Mouse (Mus musculus) midbrain, embryonic 11.5 days (tissue): ENCODE measurements around the gene Cblb. TPM values are rescaled to one million over a fixed set of nuclear protein-coding genes. Genes with fewer than 3 reads are reported as not detected.

Experiments used
- ATAC-seq: fragments of 200-750 bp; cut with Nextera tagmentation; 2 replicates; pipeline ENCODE4 v1.8.0; 2017; ENCODE audit warnings: moderate TSS enrichment, moderate library complexity; ENCODE audit not compliant: low FRiP score
- DNase-seq: peaks from one replicate; pipeline ENCODE4 v3.0.0; 2015; ENCODE audit warnings: low spot score; ENCODE audit errors: missing footprints
- H3K27ac ChIP-seq: fragments of 300-500 bp; sonication (generic); 2 replicates; pipeline ENCODE4 v1.5.1; 2014; ENCODE audit warnings: low read depth, low read length
- H3K27me3 ChIP-seq: fragments of 300-500 bp; sonication (generic); 2 replicates; pipeline ENCODE4 v1.6.1; 2014; ENCODE audit warnings: mild to moderate bottlenecking, low read length, moderate library complexity, mixed read lengths; ENCODE audit not compliant: control insufficient read depth, insufficient read depth
- H3K36me3 ChIP-seq: fragments of 300-500 bp; sonication (generic); 2 replicates; pipeline ENCODE4 v1.6.1; 2014; ENCODE audit warnings: mild to moderate bottlenecking, low read length, moderate library complexity, mixed read lengths; ENCODE audit not compliant: control insufficient read depth, insufficient read depth
- H3K4me1 ChIP-seq: fragments of 300-500 bp; sonication (generic); 2 replicates; pipeline ENCODE4 v1.6.1; 2014; ENCODE audit warnings: low read length; ENCODE audit not compliant: control insufficient read depth, insufficient read depth
- H3K4me2 ChIP-seq: fragments of 300-500 bp; sonication (generic); 2 replicates; pipeline ENCODE4 v1.6.1; 2014; ENCODE audit warnings: mild to moderate bottlenecking, moderate library complexity
- H3K4me3 ChIP-seq: fragments of 300-500 bp; sonication (generic); 2 replicates; pipeline ENCODE4 v1.5.1; 2014; ENCODE audit warnings: low read depth, low read length
- H3K9ac ChIP-seq: fragments of 300-500 bp; sonication (generic); 2 replicates; pipeline ENCODE4 v1.6.1; 2014; ENCODE audit warnings: low read length
- H3K9me3 ChIP-seq: fragments of 300-500 bp; sonication (generic); 2 replicates; pipeline ENCODE4 v1.6.1; 2016; ENCODE audit warnings: low read length; ENCODE audit not compliant: control insufficient read depth
- WGBS: fragments of 180-500 bp; shearing (Covaris S2); extraction: QIAGEN DNeasy Blood & Tissue Kit; methylation state at CpG from one replicate; pipeline ENCODE4 v1.1.7; 2014; 5-methylcytosine and 5-hydroxymethylcytosine counted together
- polyA plus RNA-seq: library from polyadenylated mRNA; unstranded; fragments of >200 nt; fragmentation: Nextera tagmentation; extraction: Ambion mirVana; gene quantifications from 2 replicates; pipeline ENCODE4 v1.2.1, GENCODE M21; 2014

Gene Cblb
- polyA plus RNA-seq, 1 experiment from 2014 or later: 38.6 TPM

- ATAC-seq: no peak
- Histone ChIP-seq H3K4me3 (no peak overlapping the region), H3K36me3 (no peaks in the 10 kb centered on the region), H3K9me3 (no peaks in the 10 kb centered on the region), H3K27me3 (no peaks in the 10 kb centered on the region), H3K9ac (no peak overlapping the region), H3K4me2 (no peak overlapping the region), H3K4me1 (no peaks in the 10 kb centered on the region), H3K27ac (no peak overlapping the region)
- WGBS: 93% methylated on average over 4 of the region's 4 CpGs
- no peak for DNase-seq
Measured at GRCm38 (mm10) chr16:52145552-52145951, 114.5 kb downstream of the Cblb start.

DNA sequence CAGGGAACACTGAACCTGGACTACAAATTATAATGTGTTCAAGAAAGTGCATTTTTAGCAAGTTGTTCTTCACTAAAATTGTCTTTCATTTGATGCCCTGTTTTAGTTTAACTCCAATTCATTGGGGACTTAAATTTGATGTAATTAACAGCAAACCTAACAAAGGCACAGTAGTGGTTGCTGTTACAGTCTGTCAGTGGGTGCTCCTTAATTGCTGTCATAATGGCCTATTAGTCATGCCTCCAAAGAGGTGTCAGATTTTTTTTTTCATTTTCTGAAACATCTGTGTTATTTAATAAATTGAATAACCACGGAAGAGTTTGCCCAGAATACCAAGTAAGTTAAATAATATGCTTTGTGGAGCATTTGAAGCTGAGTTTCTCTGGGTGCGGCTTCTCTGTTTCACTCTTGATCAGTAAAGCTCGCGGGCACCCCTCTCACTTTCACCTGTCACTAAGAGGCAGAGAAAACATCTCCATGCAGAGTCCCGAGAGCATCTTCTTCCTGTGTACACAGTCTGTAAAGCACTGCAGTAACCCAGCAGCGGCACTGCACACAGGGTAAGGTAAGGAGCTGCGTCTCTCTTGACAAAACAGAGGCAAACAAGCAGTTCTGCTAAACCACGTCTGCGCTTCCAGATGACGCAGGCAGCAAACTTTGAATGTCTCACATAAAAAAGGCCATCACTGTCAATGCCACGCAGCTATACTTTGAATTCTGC is 116.1 kb downstream of the Cblb start:
- ATAC-seq: no peak
- H3K27ac ChIP-seq: no peak overlapping the region
- WGBS: 93% methylated on average over 11 of the region's 11 CpGs

DNA sequence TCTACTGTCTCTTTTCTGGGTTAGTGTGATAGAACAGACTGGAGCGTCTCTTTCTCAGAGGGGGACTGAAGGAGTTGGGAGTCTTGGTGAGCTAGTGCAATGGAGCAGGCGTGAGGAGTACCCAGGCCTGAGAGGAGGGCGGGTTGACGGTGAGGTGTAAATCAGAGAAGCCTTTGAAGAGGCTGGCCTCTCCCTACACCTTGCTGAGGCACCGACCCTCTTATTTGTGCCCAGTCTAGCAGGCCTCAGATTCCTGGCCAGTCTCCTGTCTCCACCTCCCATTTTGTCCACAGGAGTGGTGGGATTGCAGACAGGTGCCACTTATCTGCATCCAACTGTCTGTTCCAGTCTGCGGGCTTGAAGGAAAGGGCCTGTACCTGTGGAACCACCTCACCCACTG is 117.0 kb downstream of the Cblb start:
- Histone ChIP-seq H3K27ac (no peak overlapping the region), H3K4me1 (no peaks in the 10 kb centered on the region), H3K27me3 (no peaks in the 10 kb centered on the region), H3K36me3 (no peaks in the 10 kb centered on the region), H3K4me2 (no peak overlapping the region), H3K9me3 (no peaks in the 10 kb centered on the region), H3K9ac (no peak overlapping the region), H3K4me3 (no peak overlapping the region)
- WGBS: 94% methylated on average over 6 of the region's 6 CpGs
- DNase-seq: no peak
- no peak for ATAC-seq

More for the DNA sequence above, 116.1 kb downstream of the Cblb start:
- no peaks in the 10 kb centered on the region for H3K4me1 ChIP-seq
- H3K4me3 ChIP-seq: no peak overlapping the region
- DNase-seq: no peak
- H3K9me3 ChIP-seq: no peaks in the 10 kb centered on the region
- H3K36me3 ChIP-seq: no peaks in the 10 kb centered on the region
- H3K9ac ChIP-seq: no peak overlapping the region
- no peak overlapping the region for H3K4me2 ChIP-seq
- no peaks in the 10 kb centered on the region for H3K27me3 ChIP-seq

DNA sequence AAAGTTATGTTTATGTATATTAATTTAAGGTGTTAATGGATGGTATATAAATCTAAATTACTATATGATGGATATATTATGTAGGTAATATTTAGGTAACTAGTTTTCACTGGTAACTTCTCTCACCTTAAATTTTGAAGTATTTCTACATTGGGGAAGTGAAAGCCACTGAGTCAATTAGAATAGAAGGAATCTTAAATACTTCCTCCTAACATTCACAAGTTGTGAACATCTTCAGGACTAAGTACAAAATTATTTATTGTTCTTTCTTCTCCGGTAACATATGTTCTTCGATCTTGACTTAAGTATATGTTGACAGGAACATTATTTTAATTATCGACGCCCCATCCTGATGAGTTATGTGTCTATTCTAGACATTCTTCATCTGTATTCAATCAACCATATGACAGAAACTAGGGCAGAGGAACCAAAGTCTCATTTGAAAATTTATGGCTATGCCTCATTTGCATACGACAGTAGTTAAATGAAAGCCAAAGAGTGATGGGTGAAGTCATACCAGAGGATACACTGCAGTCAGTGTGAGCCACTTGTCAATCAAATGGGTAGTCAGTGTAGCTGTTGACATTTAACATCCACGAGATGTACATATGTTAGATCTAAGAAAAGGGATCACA is 118.2 kb downstream of the Cblb start:
- H3K36me3 ChIP-seq: 0 out of 2 replicates have a peak, but pooled peaks cover 3% of the 10 kb centered on the region
- WGBS: 92% methylated on average over 6 of the region's 6 CpGs
- H3K27me3 ChIP-seq: no peaks in the 10 kb centered on the region
- no peak overlapping the region for H3K4me2 ChIP-seq
- H3K9ac ChIP-seq: no peak overlapping the region
- H3K4me3 ChIP-seq: no peak overlapping the region
- H3K4me1 ChIP-seq: no peaks in the 10 kb centered on the region
- no peaks in the 10 kb centered on the region for H3K9me3 ChIP-seq
- ATAC-seq (no peak), DNase-seq (no peak)
- no peak overlapping the region for H3K27ac ChIP-seq

DNA sequence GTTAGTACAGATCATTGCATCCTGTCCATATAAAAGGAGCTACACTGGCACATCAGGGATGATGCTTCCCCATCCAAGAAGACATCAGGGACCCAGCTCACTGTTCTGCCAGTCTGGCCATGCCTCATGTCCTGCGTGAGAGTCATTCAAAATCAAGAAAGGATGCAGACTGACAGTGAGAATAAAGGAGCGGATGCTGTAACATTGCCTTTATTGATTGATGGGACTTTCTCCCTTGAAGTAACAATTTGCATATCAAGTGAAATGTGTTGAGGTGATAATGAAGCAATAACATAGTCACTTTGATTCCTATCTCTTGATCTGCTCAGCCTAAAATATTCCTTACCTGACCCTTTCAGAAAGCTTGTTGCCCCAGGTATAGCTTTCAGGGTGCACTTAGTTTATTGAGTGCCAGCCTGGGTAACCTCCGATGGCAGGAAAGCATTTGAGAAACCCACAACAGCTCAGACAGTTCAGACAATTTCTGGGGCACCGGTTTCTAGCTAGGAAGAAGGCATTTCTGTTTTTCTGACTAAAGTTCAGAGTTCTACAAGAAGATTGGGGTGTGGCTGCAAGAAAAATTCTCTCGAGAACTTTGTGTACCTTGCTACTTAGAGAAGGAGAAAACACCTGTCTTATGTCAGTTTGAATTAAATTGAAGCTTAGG is 124.1 kb downstream of the Cblb start:
- Histone ChIP-seq H3K9me3 (no peaks in the 10 kb centered on the region), H3K4me1 (no peaks in the 10 kb centered on the region), H3K4me3 (no peak overlapping the region), H3K4me2 (no peak overlapping the region), H3K27ac (no peak overlapping the region), H3K9ac (no peak overlapping the region), H3K36me3 (0 out of 2 replicates have a peak, but pooled peaks cover 3% of the 10 kb centered on the region), H3K27me3 (no peaks in the 10 kb centered on the region)
- WGBS: 88% methylated on average over 5 of the region's 5 CpGs
- ATAC-seq (no peak), DNase-seq (no peak)

- Histone ChIP-seq H3K27me3 (no peaks in the 10 kb centered on the region), H3K36me3 (no peaks in the 10 kb centered on the region), H3K9ac (no peak overlapping the region), H3K4me2 (no peak overlapping the region), H3K9me3 (no peaks in the 10 kb centered on the region), H3K27ac (no peak overlapping the region), H3K4me3 (no peak overlapping the region), H3K4me1 (no peaks in the 10 kb centered on the region)
- no peak for ATAC-seq
- no peak for DNase-seq
- 93% methylated on average over 6 of the region's 6 CpGs for WGBS
Measured at GRCm38 (mm10) chr16:52159958-52160504, 129.0 kb downstream of the Cblb start.

DNA sequence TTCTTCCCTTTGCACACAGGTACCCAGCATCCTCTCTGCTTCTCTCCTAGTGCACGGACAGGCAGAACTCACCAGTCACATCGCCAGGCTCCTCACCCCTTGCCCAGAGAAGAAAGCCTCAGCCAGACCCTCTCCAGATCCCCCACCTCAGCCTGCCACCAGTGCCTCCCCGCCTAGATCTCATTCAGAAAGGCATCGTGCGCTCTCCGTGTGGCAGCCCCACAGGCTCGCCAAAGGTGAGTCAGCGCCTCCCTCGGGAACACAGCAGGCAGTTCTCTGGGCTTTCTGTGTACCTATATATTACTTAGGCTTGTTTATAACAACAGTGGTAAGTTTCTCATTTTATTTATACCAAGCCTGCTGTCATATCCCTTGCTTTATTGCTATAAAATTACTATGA is 133.2 kb downstream of the Cblb start:
- H3K27ac ChIP-seq: no peak overlapping the region
- H3K9ac ChIP-seq: no peak overlapping the region
- no peak for ATAC-seq
- H3K4me3 ChIP-seq: no peak overlapping the region
- H3K27me3 ChIP-seq: no peaks in the 10 kb centered on the region
- WGBS: 89% methylated on average over 9 of the region's 9 CpGs
- H3K9me3 ChIP-seq: no peaks in the 10 kb centered on the region
- peaks cover 8% of the 10 kb centered on the region for H3K36me3 ChIP-seq
- H3K4me1 ChIP-seq: no peaks in the 10 kb centered on the region
- no peak for DNase-seq
- no peak overlapping the region for H3K4me2 ChIP-seq

GRCm38 (mm10) chr16:52173253-52173652 is 142.2 kb downstream of the Cblb start:
- Histone ChIP-seq H3K9ac (no peak overlapping the region), H3K27ac (no peak overlapping the region), H3K9me3 (no peaks in the 10 kb centered on the region), H3K4me1 (no peaks in the 10 kb centered on the region), H3K36me3 (peaks cover 2% of the 10 kb centered on the region; the same call in 1 of the 2 replicates), H3K4me3 (no peak overlapping the region), H3K27me3 (no peaks in the 10 kb centered on the region), H3K4me2 (no peak overlapping the region)
- ATAC-seq: no peak
- DNase-seq: no peak

- Histone ChIP-seq H3K27ac (no peak overlapping the region), H3K4me2 (no peak overlapping the region), H3K4me3 (no peak overlapping the region), H3K36me3 (peaks cover 2% of the 10 kb centered on the region), H3K9me3 (no peaks in the 10 kb centered on the region), H3K4me1 (no peaks in the 10 kb centered on the region), H3K9ac (no peak overlapping the region), H3K27me3 (no peaks in the 10 kb centered on the region)
- DNase-seq (no peak), ATAC-seq (no peak)
- 93% methylated on average over 3 of the region's 3 CpGs for WGBS
Measured at GRCm38 (mm10) chr16:52179839-52180238, 148.8 kb downstream of the Cblb start.
